Mouse (Mus musculus) kidney, adult 18-20 months (tissue): ENCODE measurements at regions not wholly inside any gene's neighbourhood (a gene's known extent, or its start where the extent isn't known, plus 50 kb on each side); places are given as distances from the start of the nearest gene placed in this dataset.

Experiments used
- DNase-seq: peaks from one replicate; pipeline ENCODE4 v3.0.0; 2021

DNA sequence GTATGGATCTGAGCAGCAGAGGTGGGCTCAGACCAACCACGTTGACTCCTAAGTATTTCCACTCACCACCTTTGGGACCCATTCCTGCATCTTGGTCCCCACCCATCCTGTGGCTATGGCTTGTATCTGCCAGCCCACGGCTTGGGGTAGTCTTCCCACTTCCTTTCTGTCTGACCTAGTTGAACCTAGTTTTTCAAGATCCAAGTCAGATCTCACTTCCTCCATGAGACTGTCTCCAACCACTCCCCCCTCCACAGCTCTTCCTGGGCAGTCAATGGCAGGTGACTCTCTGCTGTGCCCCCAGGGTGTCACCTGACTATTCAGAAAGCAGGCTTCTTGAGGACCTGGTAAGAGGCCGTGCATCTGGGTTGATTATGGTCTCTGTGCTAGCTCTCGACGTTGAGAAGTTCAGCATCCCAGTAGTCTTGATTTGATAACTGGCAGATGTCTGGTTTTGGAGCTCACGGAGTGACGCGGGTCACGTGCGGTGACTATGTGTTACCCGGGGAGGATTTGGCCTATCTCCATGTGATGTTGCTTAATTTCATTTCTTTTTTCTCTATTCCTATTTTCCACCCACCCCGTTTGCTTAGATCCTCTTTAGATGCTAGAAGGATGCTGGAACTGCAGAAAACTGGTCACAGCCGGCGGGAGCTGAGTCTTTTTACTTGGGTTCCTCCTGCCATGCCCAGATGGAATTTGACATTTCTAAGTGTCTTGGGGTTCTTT lies 147.5 kb upstream of the Mrps10 start:
- DNase-seq = no peak

DNA sequence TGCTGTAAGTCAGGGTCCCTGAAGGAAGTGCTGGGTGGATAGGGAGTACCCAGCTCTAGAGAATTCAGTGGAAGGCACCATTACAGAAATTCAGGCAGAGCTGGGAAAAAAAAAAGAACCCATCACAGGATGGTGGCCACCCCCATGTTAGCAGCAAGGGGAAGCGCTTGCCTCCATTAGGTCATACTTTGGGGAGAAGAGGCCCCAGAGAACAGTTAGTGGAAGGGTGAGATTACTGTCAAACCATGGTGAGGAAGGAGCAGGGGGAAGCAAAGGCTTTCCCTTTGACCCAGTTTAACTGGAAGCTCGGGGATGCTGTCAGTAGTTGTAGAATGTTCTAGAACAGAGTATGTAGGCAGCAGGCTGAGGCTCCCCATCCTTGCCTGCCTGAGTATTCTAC lies 148.8 kb upstream of the Mrps10 start:
- DNase-seq = no peak

DNA sequence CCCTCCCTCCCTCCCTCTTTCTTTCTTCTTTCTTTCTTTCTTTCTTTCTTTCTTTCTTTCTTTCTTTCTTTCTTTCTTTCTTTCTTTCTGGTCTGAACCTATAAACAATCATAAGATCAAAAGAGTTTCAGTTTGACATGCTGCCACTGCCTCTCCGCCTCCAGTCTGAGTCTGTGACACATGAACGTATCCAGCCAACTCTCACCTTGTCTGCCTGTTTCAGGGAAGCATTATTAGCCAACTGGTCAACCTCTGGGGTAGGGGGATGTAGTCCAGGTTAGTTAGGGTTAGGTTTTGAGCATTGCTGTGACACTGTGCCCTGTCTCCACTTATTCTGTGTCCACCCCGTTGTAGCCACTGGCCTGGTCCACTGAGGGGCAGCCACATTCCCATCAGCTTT lies 152.2 kb upstream of the Mrps10 start:
- DNase-seq = no peak

DNA sequence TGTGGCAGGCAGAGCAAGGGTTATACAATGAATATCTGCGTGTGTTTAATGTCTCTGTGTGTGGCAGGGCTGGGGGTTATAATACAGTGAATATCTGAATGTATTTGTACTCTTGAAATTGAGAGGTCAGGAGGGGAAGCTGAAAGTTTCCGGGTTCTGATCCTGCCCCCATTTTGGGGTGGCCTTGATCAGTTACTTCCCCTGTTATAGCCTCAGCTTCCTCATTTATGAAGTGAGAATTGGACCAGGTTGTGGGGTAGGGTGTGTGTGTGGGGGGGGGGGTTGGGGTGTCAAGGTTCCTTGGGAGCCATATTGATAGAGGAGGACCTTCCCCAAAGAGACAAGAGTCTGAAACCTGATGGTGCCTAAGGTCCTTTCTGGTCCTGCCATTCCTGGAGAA lies 152.8 kb upstream of the Mrps10 start:
- no peak for DNase-seq

DNA sequence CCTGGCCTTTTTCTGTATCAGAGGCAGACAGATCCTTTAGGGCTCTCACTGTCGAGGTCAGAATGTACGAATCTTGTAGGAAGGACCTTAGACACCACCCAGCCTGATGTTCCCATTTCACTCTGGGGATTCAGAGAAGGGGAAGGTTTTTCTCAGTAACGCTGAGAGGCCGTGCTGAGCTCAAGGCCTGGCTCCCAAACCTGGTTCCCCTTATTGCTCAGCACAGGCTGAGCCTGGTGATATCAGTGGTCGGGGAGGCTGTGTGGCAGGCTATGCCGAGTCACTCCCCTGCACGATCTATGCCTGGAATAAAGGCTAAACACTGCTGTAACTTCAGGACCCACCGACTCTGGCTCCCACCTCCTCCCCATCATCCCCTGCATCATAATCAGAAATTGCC lies 154.6 kb upstream of the Mrps10 start:
- DNase-seq = no peak

DNA sequence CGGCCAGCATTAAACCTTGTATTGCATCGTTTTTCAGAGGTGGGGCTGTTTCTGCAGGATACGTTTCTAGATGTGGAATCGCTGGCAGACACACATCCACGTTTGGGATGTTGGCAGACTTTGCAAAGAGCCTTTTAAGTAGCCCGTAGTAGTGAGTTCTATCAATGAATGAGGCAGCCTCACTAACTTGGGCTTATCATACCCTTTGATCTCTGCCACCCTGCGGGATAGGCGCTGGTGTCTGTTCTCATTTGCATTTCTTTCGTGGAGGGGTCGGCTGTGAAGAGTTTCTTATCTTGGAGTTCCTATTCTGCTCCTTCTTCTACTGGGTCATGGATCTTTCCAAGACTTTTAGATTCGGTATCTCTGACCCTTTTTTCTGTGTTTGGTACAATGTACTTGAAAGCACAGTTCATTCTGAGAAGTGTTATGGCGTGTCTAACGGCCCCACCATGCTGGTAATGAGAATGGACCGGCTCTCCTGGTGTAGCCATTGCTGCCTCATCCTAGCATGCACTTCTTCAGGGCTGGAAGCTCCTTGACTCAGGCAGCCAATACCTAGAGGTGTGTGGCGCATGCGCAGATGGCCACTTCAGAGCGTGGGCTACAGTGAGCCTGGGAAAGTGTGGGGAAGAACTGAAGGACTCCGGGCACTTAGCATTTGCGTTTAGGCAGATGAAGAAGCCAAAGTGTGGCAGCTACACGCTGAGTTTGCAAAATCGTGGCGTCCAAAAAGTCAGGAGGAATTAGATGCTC lies 158.1 kb upstream of the Mrps10 start:
- no peak for DNase-seq

DNA sequence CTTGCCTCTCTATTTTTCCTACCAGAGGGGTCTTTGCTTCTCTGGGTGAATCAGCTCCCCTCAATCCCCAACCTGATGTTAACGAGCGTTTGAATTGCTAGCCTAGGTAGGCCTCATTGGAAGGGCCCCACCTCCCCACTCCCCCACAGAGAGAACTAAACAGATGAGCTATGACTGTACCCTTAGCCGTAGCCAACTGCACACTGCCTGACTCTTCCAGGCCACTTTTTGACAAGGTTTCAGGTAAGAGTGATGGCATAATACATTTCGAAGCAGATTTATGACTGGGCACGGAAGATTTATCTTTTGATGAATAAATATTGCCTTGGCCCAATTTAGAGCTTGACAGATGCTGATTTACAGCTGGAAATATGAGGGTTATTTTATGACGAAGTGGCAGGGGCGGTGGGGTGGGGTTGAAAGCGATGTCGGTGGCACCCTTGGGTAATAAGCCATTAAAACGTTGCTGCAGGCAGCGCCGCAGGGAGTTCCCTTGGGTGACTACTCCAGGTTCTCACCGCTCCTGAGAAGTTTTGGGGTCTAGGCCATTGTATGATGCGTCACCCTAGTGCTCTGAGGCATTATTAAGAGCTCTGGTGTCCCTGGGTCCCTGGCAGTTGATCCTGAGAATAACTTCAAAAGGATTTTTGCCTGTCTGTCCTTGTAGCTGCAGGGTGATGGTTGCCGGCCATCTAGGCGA lies 159.7 kb upstream of the Mrps10 start:
- DNase-seq = no peak

DNA sequence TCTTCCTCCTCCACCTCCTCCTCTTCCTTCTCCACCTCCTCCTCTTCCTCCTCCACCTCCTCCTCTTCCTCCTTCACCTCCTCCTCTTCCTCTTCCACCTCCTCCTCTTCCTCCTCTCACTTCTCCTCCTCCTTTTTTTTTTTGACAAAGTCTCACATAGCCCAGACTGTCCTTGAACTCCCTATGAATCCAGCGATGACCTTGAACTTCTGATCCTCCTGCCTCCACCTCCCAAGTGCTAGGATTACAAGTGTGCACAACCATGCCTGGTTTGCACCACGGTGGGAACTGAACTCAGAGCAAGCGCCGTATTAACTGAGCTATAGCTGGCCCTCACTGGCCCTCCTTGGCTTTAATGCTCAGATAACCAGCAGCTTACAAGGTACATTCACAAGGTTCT lies 161.2 kb upstream of the Mrps10 start:
- no peak for DNase-seq

DNA sequence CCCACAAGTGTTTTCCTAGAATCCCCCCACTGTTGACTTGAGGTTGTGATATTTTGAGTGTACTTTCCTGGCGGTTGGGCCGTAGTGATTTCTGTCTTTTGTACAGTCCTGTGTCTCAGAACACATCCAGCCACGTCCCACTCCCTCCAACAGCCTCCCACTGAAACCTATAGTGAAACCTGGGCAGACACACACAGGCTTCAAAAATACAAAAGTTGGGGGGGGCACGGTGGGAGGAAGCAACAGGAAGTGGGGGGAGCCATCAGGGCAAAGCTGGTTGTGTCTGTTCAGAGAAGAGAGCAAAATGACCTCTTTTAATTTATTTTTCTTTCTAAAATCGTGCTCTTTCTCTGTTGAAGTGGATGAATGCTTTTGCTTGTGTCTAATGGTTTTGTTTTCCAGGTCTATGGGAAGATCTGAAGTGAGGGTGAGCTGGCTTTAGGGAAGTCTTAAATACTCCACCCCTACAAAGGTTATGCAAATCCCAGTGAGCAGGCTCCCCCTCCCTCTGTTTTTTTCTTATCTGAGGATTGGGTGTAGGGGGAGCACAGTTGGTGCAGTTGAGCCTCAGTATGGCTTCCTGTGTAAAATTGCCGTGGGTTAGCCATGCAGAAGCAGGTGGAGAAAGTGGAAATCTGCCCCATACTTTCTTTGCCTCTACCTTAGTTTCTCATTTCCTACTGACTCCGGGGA lies 164.1 kb upstream of the Mrps10 start:
- DNase-seq = no peak

DNA sequence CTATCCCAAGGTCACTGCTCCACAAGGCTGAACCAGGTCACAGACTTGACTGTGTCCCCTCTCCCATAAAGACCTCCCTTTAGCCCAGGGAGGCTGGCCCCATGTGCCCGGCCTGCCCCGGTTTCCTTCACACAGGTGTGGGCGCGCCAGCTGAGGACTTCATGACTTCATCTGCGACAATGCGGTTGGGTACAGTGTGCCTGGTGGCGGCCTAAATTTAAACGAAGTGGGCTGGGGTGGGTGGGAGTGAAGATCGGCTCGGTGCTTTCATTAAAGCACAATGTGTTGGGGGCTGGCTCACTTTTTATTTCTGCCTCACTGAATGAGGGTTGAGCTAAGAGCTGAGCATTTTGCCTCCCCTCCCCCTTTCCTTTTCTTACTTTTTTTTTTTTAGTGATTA lies 169.5 kb upstream of the Mrps10 start:
- no peak for DNase-seq

DNA sequence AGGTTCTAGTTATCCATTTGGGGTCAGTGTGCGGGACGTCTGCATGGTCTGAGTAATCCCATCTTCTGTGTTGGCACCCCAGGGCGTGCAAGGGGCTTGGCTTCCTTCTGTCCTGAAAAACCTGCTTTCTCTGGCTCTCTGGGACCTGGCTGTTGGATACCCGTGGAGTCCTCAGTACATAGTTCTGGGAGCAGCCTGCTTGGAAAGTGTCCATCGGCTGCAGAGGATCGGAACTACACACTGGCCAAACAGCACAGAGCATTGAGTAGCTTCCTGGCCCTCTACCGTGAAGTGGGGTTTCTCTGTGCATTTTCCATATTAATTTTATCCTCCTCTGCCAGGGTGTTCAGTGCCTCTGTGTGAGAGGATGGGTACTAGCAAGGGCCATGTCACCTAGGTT lies 170.7 kb upstream of the Mrps10 start:
- no peak for DNase-seq

DNA sequence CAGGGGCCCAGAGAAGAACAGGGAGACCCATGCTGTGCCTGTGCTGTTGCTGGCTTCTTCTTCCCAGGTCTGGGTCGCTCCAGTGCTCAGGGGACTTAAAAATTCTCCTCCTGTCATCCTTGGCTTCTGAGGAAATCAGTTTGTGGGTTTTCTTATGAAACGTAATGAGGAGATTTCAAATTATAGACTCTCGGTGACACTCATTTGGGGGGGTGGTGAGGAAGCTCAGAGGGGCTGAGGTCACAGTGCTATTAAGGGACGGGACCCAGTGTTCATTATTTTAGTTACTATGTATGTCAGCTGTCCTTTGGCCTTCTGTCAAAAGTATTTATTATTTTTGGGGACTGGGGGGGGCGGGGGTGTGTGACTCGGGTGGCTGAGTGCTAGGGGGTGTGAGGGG lies 171.7 kb upstream of the Mrps10 start:
- no peak for DNase-seq

DNA sequence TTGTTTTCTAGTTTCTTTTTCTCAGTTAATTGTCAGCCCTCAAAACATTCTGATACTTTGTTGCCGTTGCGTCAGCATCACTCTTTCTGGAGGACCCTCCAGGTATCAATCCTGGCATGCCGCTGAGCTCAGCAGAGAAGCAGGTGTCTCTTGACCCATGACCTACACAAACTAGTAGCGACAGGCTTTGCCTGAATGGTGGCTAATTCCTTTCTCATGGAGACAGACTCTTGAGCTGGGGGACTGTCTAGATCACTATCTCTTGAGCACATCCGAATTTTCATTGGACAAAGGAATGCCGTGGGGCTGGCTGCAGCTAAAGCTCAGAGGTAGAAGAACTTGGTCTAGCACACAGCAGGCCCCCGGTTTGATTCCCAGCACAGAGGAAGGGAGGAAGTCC lies 172.7 kb upstream of the Mrps10 start:
- DNase-seq = no peak

DNA sequence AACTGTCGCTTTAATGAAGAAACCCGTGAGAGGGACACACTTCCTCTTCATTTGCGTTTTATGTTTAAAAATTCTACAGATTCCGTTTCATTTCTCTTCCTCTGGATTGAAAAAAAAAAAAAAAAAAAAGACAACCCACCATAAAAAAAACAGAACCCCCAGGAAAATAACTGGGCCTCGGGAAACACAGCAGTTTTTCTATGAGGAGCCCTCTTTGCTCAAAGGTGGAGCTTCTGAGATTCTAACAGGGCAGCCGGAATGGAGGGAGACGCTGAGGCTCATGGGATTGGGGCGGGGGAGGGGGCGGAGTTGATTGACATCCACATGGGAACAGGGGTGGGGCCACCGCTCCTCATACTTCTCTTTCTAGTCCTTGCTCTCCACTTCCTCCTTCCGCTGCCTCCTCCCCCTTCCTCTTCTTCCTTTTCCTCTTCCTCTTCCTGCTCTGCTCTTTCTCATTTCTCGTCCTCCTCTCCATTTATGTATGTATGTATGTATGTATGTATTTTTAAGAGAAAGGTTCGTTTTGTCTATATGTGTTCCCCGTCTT lies 174.1 kb upstream of the Mrps10 start:
- DNase-seq = no peak

DNA sequence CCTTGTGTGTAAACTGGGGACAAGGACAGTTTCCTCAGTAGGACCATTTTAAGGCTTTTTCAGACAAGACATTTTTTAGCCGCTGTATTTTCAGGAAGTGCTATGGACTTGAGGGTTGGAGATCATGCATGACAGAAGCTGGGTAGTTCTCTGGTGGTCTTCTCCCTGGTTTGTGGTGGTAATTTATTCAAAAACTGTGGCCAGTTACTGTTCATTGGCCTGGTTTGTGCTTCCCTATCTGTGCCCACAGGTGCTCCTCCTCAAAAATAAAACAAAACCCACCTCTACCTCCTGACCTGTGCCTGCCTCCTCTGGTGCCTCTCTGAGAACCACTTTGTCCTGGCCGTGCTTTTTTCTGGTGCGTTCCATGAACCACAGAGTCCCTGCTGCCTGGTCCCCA lies 177.3 kb upstream of the Mrps10 start:
- no peak for DNase-seq

DNA sequence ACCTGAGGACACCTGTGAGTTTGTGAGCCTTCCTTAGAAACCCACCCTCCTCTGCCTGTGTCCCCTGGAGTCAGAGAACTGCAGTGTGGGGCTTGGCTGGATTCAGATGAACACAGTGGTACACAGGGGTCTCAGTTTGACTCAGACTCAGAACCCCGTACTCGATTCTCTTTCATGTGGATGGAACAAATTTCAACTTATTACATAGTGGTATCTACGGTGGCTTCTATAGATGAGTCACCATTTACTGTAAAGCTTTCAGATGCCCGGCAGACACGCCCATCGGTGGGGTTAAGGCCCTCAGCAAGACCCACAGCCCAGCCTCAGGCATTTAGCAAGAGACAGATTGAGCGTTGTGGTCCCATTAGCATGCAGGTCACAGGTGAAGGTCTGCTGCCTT lies 178.9 kb upstream of the Mrps10 start:
- DNase-seq = no peak

DNA sequence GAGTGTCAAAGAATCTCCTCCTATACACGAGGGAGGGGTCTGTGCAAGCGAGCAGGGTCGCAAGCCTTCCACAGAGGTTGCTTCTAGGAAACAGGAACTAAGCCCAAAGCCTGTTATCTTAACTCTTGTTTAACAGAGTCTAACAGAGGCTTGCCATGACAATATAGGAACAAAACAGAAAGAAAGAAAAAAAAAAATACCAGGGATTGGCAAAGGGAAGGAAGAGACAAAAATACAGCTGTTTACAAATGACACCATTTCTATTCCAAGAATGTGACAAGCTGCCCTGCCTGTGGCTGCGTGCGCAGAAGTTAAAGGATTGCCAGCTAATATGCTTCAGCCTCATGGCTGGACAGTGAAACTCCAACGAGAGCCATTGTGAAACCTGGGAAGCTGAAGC lies 173.8 kb upstream of the Ubr2 start:
- DNase-seq = no peak

DNA sequence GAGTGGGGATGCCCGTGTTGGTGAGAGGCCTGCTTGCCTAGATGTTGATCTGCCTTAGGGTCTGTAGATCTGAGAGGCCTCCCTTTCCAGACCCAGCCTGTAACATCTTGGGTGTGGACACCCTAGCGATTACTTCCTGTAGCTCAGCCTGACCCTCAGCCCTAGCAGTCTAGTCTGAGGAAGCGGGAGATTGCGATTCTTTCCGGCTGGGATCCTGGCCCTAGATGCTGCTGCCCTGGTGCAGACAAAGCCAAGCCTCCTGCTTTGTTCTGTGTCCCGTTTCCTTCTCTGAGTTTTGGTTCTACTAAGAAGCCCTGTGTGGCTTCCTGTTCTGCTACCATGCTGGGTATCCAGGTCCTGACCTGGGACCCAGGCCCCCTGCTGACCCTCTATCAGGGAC lies 171.8 kb upstream of the Ubr2 start:
- DNase-seq = peak; percentile 23

DNA sequence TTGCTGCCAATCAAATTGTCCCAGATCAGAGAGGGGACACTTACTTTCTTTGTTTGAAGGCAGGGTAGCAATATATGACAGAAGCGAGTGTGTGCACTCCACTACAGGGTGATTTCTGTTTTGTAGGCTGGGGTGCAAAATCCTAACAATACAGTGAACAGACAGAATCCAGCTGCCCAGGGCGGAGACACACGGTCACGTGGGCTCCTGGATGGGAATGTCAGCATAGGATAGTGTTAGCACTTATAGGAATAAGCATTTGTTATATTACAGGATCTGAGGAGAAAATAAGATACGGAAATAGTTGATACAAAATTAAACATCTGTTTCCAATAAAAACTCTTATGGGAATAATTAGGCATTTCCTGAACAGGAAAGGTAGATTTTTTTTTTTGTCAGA lies 169.1 kb upstream of the Ubr2 start:
- no peak for DNase-seq

DNA sequence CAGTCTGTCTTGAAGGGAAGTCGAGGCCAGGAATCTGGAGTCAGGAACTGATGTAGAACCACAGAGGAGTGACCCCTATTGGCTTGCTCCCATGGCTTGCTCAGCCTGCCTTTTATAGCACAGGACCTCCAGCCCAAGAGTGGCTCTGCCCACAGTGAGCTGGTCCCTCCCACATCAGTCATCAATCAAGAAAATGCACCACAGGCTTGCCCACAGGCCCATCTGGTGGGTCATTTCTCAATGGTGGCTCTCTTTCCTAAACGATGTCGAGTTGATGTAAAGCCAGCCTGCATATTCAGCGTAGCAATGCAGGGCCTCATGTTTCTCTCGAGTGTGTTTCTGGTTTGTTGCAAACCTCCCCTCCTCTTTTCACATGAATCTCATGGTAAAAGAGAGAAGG lies 168.3 kb upstream of the Ubr2 start:
- no peak for DNase-seq

DNA sequence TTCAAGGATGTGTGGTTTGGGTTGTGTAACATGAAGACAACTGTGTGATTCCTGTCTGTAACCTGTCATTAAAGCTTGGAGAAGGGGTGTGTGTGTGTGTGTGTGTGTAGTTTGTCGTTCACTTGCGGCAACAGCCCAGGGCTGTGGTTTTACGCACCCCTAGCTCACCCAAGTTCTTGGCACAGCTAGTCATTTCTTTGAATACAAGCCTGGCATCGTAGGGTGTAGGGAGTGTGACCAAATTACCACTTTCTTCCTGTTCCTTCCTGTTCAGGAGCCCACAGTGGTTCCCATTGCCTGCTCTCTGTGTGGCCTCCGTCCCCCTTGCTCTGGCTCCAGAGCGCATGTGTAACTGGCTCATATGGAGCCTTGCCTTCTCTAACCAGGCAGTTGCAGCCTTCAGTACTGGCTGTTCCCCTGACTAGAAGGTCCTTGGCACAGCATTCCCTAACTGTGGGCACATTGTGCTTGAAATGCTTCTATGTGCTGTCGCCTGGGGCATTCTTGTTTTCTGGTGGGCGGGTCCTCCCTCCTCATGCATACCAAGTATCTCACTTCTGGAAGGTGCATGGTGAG lies 167.4 kb upstream of the Ubr2 start:
- DNase-seq = no peak

DNA sequence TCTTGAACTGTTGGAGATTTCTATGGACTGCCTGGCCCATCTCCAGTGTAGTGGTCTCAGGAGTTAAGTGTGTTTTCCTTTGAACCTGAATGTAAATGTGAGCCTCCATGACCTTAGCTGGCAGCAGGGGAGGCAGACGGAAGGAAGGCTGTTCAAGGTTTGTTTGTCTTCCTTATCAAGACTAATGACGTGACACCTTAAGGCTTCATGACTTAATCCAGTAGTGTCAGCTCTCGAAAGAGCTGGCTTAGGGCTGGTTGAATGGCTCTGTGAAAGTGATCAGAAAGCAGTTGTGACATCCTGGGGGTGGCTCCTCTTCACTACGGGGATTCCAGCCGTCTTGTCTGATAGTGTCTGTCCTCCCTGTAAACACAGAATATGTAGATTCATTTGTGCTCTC lies 166.0 kb upstream of the Ubr2 start:
- no peak for DNase-seq

DNA sequence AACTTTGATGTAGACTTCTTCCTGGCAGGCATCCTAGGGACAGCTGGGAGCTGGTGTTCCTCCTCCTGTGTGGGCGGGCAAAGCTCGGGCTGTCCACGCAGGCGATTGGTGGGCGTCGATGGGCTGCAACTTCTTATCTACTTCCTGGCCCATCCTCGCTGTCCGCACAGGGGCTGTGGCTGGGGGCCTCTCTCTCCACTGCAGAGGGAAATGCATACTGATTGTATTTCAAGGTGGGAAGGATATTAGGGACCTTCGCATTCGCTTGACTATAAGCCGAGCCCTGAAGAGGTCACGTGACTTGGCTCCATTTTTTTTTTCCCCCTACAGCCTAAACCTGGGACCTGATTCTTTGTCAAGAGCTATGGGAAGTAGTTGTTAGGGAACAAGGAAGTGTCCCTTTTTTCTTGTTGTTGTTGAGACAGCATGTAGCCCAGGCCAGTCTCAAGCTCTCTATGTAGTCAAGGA lies 164.4 kb upstream of the Ubr2 start:
- DNase-seq = peak; percentile 70
